Mouse (Mus musculus): ENCODE measurements at regions not wholly inside any gene's neighbourhood (a gene's known extent, or its start where the extent isn't known, plus 50 kb on each side); places are given as distances from the start of the nearest gene placed in this dataset.

- TF ChIP-seq GATA1 (IDR thresholded peaks at IDR 0.05; ENCODE audit: borderline replicate concordance, low read length) (no peak), FLI1 (IDR thresholded peaks at IDR 0.05; ENCODE audit: low read length) (no peak)
Measured at GRCm38 (mm10) chr3:52429014-52429589, 161.0 kb downstream of the Foxo1 start.

All from megakaryocyte, embryonic 14.5 days (primary cell).